Mouse (Mus musculus): ENCODE measurements around the gene Bmpr2. TPM values are rescaled to one million over a fixed set of nuclear protein-coding genes. Genes with fewer than 3 reads are reported as not detected.
"Not testable (repeated sequence)": the region's sequence is repeated elsewhere in the genome, so short reads cannot be mapped to it uniquely, and the experiment has no call there.

Gene Bmpr2
- total RNA-seq (2021): 100 to 1,000 TPM in 1 of 2 experiments, 10 to 100 TPM in 1; 93.4 to 103 TPM

DNA sequence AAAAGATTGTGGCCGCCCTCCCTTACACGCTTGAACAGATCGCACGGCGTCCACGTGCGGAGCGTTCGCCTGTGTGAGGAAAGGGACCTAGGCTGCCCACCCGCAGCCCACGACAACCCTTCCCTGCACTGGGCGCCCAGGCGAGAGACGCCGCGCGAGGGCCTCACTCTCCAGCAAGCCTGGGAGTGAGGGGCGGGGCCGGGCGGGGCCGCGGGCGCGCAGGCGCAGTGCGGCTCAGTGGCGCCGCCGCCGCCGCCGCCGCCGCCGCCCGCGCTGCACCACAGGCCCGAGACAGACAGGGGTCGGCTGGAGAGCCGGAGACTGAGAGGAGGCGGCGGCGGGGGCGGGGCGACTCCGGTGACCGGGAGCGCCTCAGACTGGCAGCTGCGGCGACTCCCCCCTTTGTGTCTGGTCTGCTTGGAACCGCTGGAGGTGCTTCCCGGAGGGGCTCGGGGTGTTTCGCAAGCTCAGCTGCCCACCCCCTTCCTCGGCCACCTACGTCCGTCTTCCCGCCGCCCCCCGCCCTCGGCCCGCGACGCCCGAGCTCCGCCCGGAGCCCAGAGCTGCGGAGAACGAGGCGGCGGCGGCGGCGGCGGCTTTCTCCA lies at the start of gene Bmpr2:
TSS of gene Bmpr2 (plus strand) at position 237 of the 605 bp plus-strand sequence.
- intact Hi-C loops (cut with DNase I): loop anchor here (10.0 kb wide), 2 partner anchors 62 to 112 kb away; no protein-coding TSS in a partner anchor
- peak; percentile 86 for DNase-seq (ENCODE audit: low spot score in 2 of 2)

DNA sequence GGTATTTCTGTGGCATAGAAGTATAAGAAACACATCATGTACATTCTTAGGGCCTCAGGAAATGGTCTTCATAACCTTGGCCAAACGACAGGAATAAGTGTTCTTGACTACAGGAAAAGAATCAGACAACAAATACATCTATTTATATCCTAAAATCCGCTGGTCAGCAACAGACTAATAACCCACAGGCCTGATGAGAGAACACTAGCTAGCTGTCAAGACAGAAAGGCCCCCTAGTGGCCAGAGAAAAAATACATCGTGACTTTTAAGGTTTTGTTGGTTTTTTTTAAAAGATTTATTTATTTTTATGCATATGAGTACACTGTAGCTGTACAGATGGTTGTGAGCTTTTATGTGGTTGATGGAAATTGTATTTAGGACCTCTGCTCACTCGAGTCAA lies 43.3 kb upstream of the Bmpr2 start:
- intact Hi-C loops (cut with DNase I): no loop called here
- DNase-seq (ENCODE audit: low spot score in 2 of 2): no peak

DNA sequence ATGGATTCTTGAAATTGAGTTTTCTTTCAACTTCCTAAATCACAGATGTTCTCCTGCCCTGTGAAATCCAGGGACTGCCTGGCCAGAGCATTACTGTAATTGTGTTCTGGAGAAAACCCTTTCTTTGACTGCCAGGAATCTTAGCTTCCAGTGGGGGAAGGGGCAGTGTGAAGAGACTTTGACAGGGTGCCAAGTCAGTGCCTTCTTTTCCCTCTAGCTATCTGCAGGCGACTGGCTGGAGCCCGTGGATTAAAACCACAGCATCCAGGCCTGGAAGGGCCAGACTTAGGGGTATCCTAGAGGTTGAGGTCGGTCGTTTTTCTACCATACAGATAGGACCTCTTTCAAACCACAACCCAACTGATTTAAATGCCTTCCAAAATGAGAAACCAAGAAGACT lies 37.5 kb upstream of the Bmpr2 start:
- no peak for DNase-seq (ENCODE audit: low spot score in 2 of 2)
- intact Hi-C loops (cut with DNase I): no loop called here

DNA sequence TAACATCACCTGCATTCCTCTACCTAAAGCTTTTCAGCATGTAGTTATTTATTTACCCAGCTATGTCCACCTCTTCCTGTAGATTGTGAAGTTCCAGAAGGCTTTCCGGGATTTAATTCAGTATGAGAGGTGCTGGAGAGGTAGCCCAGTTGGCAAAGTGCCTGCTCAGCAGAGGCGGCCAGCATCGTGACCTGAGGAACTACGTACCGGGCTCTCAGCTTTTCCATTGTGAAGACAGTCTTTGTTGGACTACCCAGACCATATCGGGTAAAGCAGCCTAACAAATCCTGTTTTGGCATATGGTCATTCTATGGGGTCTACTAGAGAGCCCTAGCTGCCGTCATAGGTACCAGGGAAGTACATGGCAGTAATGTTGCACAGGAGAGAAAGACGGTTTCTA lies 33.1 kb upstream of the Bmpr2 start:
- no peak for DNase-seq (ENCODE audit: low spot score in 2 of 2)
- intact Hi-C loops (cut with DNase I): no loop called here

DNA sequence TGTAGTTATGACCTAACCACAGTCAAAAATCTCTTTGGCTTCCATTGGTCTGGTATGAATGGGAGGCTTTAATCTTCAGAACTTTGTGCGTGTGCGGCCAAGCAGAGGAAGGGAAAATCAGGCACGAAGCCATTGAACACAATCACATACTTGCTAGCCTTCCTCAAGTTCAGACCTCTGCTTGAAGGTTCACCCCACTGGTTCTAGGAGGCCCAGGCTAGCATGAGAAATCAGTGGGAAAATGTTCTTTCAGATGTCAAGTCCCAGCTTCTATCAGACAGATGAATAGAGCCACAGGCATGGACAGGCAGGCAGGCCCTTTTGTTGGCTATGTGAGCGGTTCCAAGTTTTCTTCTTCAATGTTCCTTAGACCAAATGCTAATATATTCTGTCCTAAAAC lies 32.5 kb upstream of the Bmpr2 start:
- intact Hi-C loops (cut with DNase I): no loop called here
- DNase-seq (ENCODE audit: low spot score in 2 of 2): no peak

DNA sequence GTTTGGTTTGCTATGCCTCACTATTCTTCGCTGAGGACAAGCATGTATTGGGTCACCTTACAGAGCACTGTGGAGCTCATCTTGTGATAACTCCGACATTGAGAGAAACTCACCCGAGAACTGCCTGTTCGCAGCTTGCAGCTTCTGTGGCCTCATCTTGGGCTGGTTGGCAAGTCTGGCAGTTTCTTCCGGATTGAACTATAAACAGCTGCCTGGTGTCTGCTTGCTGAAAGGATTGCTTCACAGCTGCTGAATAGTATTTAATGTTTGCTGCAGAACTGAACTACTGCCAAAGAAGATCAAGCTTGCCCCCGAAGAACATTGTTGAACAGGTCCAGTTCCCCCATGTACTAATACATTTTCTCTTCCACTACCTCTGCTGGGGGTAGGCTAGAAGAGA lies 29.1 kb upstream of the Bmpr2 start:
- DNase-seq (ENCODE audit: low spot score in 2 of 2): no peak

DNA sequence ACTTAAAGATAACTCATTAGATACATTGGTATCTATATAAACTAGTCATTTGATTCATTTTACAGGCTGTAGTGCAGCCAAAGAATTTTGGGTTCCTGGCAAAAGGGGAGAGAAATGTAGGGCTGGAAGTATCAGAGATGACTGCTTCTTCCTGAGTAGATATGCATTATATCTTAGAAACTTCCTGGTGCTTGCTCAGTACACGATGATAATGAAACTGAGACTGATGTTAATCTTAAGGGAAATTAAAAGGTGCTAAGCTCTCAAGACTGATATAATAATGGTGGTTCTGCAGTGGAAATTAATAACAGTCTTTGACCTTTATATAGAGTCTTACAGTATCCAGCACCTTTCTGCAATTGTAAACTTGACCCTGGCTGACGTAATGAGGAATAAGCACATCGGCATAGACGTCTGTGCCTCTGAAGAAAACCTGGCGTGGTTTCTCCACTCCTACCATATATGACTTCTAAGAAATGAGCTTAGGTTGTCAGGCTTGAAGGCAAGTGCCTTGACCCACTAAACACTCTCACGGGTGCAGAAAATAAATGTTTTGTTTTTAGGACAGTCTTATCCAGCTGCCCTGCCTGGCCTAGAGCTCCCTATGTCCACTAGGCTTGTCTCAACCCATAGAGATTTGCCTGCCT lies 24.3 kb upstream of the Bmpr2 start:
- intact Hi-C loops (cut with DNase I): no loop called here
- no peak for DNase-seq (ENCODE audit: low spot score in 2 of 2)

More for the DNA sequence above, 29.1 kb upstream of the Bmpr2 start:
- intact Hi-C loops (cut with DNase I): no loop called here

DNA sequence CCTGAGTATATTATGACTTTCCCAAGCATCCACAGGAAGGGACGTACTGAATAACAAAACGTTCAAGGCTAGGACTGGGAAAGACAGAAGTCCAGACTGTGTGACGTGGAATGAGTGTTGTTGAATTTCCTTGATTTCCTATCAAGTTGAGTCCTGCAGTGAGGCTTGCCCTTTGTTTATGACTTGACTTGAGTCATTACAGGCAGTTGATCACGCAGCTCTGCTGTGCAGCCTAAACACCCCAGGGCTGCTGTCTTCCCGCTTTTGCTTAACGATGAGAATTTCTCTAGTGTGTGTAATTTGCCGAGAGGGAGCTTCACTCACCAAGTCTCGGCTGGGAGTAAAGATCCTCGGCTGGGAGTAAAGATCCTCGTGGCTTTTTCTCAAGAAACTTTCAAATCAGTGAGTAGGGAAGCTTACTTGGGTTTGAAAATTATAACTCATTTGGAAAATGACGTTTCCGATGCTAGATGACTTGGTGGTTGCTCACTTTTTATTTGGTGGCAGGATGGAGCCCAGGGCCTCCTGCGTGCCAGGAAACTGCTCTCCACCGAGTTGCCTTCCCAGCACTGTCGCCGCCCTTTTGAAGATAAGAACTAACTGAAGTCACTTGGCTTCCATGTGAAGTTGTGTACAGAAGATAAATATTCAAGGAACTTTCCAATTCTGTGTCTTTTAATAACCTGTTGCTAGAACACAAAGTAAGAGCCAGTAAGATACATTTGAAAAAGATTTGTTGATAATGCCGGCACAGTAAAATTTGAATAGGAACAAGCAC lies 23.4 kb upstream of the Bmpr2 start:
- DNase-seq (ENCODE audit: low spot score in 2 of 2): no peak
- intact Hi-C loops (cut with DNase I): no loop called here

DNA sequence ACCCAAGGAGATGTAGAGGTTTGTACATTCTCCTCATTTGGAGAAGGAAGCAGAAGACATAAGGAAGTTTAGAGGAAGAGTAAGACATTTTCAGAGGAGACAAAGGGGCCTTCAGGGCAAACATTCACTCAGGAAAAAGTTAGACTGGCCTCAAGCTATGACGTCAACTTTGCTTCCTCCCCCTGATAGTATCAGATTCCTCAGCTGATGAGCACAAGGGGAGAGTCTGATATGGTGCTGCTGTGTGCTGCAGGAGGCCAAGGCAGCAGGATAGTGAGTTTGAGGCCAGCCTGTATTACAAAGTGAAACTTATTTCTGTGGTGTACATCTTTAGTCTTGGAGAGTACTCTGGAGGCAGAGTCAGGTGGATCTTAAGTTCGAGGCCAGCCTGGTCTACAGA lies 14.2 kb upstream of the Bmpr2 start:
- intact Hi-C loops (cut with DNase I): no loop called here
- no peak for DNase-seq (ENCODE audit: low spot score in 2 of 2)

DNA sequence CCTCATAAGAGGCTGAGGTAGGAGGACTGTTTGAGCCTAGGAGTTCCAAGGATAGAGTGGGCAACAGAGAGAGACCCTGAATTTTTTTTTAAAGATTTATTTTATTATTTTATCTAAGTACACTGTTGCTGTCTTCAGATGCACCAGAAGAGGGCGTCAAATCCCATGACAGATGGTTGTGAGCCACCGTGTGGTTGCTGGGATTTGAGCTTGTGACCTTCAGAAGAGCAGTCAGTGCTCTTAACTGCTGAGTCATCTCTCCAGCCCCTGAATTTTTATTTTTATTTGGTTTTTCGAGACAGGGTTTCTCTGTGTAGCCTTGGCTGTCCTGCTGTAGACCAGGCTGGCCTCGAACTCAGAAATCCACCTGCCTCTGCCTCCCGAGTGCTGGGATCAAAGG lies 13.5 kb upstream of the Bmpr2 start:
- not testable (repeated sequence) for DNase-seq (ENCODE audit: low spot score in 2 of 2)

DNA sequence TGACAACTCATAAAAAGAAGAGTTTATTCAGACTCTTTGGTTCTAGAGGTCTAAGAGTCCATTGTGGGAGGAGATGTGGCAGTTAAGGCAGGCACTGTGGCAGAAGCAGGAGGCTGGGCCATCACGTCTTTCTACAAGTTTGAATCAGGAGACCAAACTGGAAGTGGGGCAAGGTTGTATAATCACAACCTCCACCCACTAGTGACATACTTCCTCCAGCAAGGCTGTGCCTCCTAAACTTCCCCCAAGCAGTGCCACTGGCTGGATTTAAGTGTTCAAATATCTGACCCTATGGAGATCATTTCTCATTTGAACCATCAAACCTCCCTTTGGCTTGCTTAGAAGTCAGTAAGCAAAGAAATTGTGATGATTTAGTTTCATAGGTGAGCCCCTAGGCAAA lies 7.9 kb upstream of the Bmpr2 start:
- DNase-seq (ENCODE audit: low spot score in 2 of 2): no peak
- intact Hi-C loops (cut with DNase I): no loop called here

More for the DNA sequence above, 13.5 kb upstream of the Bmpr2 start:
- intact Hi-C loops (cut with DNase I): not testable (repeated sequence)

DNA sequence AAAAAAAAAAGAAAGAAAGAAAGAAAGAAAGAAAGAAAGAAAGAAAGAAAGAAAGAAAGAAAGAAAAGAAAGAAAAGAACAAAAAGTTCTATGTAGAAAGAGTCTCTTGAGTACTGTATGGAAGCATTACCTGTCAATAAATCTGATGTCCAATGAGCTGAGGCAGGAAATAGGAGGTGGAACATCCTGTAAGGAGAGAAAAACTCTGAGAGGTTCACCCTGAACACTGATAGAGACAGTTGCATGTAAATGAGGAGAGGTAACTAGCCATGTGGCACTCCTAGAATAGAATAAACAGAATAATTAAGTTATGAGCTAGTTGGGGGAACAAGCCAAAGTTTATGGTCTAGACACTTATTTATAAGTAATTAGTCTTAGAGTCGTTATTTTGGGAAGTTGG lies 4.9 kb upstream of the Bmpr2 start:
- no peak for DNase-seq (ENCODE audit: low spot score in 2 of 2)

DNA sequence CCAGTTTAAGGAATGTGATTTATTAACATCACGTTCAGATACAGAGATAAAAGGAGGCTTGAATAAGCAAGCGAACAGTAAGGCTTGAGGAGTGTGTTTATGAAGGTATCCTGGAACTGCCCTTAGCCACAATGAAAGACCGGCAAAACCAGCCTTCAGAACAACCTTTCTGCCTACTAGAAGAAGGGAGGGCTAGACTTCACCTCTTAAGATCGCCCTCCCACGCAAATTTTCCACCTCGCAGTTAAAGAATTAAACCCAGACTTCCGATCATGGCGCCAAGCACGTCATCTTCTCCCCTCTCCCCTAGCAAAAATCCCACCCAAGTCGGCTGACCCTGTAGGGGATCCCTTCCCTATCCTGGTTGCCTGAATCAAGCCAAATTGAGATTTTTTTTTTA lies 992 bp upstream of the Bmpr2 start:
- intact Hi-C loops (cut with DNase I): loop anchor here (10.0 kb wide), 2 partner anchors 63 to 113 kb away; no protein-coding TSS in a partner anchor
- DNase-seq (ENCODE audit: low spot score in 2 of 2): no peak

More for the DNA sequence above, 4.9 kb upstream of the Bmpr2 start:
- intact Hi-C loops (cut with DNase I): no loop called here

DNA sequence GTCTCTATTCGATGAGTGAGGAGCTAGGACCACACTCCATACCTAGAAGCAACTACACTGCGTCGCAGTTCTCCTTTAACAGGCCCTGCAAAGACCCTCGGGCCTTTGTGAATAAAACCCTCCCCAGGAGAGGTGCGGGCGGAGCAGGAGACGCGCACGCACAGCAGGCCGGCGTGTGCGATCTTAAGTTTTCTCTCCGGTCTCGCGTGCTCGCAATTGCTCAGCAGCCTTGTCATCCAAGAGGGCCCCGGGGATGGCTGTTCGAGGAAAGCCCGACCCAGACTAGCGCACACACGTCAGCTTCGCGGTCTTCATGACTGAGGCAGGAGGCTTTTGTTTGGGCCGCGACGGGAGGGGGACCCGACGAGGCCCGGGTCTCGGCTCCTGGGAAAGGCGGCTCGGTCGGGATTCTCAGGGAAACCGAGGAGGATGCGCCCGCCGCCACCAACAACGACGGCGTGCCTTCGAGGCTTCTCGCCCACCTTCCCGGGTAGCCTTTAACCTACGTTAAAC lies 493 bp upstream of the Bmpr2 start:
- intact Hi-C loops (cut with DNase I): loop anchor here (10.0 kb wide), 2 partner anchors 62 to 112 kb away; no protein-coding TSS in a partner anchor

DNA sequence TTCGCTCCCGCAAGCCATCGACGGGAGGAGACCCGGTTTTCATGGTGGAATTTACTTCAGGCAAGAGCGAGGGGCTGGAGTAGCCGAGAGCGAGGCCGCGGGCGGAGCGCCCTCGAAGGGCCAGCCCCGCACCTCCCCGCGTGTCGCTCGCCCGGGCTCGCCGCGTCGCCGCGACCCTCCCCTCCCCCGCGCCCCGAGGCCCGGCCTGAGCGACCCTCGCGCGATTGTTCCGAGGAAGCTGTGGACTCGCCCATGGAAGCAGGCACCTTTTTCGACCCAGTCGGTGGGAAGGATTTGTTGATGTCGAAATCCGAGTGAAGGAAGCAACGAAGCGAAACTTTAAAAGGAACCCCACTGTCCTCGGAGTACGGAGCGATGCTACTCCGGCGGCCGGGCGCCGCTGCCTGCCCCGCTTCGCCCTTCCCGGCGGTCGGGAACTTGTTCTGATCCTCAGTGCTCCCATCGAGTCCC lies 616 bp downstream of the Bmpr2 start:
- intact Hi-C loops (cut with DNase I): loop anchor here (10.0 kb wide), 2 partner anchors 61 to 111 kb away; no protein-coding TSS in a partner anchor
- peak in 1 of 2 experiments; percentile 59 for DNase-seq (ENCODE audit: low spot score in 2 of 2)

More for the DNA sequence above, 493 bp upstream of the Bmpr2 start:
- DNase-seq (ENCODE audit: low spot score in 2 of 2): peak in 1 of 2 experiments; percentile 69

DNA sequence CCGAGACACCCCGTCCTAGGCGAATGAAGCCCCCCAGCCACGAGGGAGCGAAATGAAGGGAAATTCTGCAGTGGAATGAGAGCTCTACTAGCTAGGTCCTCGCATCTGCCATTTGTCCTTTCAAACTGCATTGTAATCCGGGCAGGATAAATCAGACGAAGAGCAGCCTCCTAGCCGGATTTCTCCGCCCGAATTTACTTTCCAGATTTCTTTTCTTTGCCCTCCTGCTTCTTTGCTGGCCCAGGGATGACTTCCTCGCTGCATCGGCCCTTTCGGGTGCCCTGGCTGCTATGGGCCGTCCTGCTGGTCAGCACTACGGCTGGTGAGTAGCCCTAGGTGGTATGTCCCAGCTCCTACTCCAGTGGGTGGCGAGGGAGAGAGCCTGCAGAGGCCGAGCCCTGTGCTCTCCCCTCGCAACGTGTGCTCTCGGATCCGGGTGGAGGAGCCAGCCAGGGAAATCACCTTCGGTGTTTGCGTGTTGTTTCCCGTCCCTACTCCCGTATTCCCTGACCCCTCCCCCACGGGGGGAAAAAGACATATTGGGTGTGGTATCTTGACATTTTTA lies 1.3 kb downstream of the Bmpr2 start:
- intact Hi-C loops (cut with DNase I): loop anchor here (10.0 kb wide), 2 partner anchors 60 to 110 kb away; no protein-coding TSS in a partner anchor
- peak; percentile 37 to 46 for DNase-seq (ENCODE audit: low spot score in 2 of 2)

DNA sequence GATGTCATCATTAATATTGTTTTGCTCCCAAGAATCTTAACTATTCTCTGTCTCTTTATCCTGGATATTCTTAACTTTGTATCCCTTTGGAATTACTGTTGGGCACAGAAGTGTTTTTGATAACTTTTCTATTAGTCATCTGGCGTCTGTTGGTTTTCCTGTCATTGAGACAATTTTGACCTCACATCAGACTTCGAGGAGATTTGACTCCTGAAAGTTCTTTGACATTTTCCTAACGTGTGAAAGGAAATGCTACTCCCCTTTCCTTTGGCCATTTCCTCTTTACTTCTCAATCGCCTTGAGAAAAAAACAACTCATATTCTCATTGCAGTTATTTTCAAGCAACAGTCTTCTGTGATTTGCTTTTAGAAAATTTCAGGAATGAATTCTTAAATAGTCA lies 2.1 kb downstream of the Bmpr2 start:
- intact Hi-C loops (cut with DNase I): loop anchor here (10.0 kb wide), 2 partner anchors 60 to 110 kb away; no protein-coding TSS in a partner anchor
- no peak for DNase-seq (ENCODE audit: low spot score in 2 of 2)

DNA sequence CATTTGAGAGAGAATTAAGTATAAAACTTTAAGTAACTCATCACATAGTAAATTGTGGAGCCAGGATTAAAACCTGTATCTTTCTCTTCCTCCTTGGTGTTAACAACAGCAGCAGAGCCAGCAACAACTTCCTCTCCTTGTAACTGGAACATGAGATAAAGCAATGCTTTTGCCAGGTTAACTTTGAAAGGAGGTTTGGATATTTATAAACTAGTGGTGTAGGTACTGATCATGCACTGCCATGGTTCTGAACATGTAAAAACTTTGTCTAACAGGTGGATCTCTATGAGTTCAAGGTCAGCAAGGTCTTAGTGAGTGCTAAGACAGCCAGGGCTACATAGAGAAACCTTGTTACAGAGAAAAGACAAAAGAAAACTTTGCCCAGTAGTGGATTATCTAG lies 3.4 kb downstream of the Bmpr2 start:
- DNase-seq (ENCODE audit: low spot score in 2 of 2): no peak
- intact Hi-C loops (cut with DNase I): loop anchor here (10.0 kb wide), 2 partner anchors 58 to 108 kb away; no protein-coding TSS in a partner anchor

DNA sequence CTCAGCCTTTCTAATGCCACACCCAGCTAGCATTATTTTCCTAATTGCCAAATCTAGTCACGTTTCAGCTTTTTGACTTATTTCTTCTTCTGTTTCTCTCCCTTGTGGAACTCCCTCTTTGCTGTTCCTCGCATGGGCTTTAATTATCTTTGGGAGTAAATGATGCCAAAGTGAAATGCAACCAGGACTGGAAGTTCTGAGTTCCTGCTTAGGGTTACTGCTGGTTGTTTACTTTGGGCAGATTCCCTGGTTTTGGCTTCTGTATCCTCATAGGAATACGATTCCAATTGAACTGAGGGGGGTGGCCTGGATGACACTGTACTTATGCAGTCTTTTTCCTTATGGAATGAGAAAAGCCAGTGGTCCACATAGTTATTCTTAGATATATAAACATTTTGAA lies 8.7 kb downstream of the Bmpr2 start:
- intact Hi-C loops (cut with DNase I): no loop called here

DNA sequence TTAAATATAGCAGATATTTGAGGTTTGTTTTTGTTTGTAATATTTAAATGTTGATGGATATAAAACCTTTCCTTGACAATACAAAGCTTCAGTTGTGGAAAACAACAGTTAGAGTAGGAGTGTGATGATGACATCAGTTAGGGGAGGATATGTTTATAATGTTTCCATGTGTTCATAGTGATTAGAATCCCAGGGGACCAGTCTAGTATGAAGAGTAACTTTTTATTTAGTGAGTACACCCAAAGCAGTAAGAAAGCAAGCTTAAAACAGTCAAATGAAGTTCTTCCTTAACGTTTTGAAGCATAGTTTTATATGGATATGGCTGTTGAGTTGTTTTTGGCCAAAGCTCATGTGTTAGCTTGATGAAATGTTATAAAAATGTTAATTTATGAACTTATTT lies 17.9 kb downstream of the Bmpr2 start:
- intact Hi-C loops (cut with DNase I): no loop called here
- DNase-seq (ENCODE audit: low spot score in 2 of 2): no peak

More for the DNA sequence above, 8.7 kb downstream of the Bmpr2 start:
- no peak for DNase-seq (ENCODE audit: low spot score in 2 of 2)
